18 mouse cellular contexts compared by ENCODE assay signal in the genomic region with DNA sequence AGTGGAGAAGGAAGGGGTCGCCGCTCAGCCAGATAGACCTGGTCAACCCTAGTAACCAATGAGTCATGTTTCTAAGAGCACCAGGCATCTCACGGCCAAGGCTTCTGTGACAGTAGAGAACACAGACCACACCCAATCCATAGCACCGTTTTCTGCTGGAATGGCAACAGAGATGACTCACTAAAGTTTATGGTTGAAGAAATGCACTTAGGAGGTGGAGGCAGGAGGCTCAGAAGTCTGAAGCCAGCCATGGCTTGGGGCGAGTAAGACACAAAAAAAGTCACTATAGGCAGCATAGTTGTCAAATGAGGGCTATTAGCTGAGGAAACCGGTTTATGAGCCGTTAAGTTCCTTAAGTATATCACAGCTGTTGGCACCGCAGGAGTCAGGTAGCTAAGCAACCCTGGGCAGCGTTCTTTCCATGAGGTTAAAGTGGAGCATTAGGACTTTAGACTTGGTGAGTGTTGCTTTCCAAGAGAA. TPM values are rescaled to one million over a fixed set of nuclear protein-coding genes. Genes with fewer than 3 reads are reported as not detected.
DNase-seq lines count a peak whose midpoint lies in the region; ATAC-seq and TF ChIP-seq lines count a peak whose summit lies in the region.
"Had no signal": no experiment of that assay in that cellular context is flagged by ENCODE, and none has a peak within 500 bp of the region (broad histone marks: within the 10 kb centered on the region; RNA-seq: fewer than 3 reads in every experiment).

No protein-coding gene starts in this region.

- no peak overlapping the region for H3K27ac ChIP-seq in limb, embryonic 11.5 days (replicated peaks; ENCODE audit: low read depth, low read length)
- no peak overlapping the region for H3K27ac ChIP-seq in limb, embryonic 10.5 days
- H3K27ac ChIP-seq in kidney, embryonic 16.5 days (ENCODE audit: low read length): 0 out of 2 replicates have a peak overlapping the region, but pooled peaks have one; percentile 25
- peak overlapping the region; percentile 96 for H3K27ac ChIP-seq in small intestine, adult 2 months (ENCODE audit: insufficient read depth, low read depth, low read length)
- H3K27ac ChIP-seq: heart, adult 2 months; liver, embryonic 12.5 days; midbrain, embryonic 12.5 days; neural tube, embryonic 12.5 days had no signal

- H3K36me3 ChIP-seq in limb, embryonic 11.5 days (ENCODE audit: control insufficient read depth, insufficient read depth, low read length): peaks cover 7% of the 10 kb centered on the region
- peaks cover 25% of the 10 kb centered on the region for H3K36me3 ChIP-seq in limb, embryonic 10.5 days
- peaks cover 6% of the 10 kb centered on the region for H3K36me3 ChIP-seq in kidney, embryonic 16.5 days (ENCODE audit: insufficient read depth, low read length)
- H3K36me3 ChIP-seq in small intestine, adult 2 months (ENCODE audit: control insufficient read depth, insufficient read depth, low read length): peaks cover 14% of the 10 kb centered on the region

- no peak for TF ChIP-seq CTCF in brain, embryonic 14.5 days (IDR thresholded peaks at IDR 0.05; ENCODE audit: borderline replicate concordance, extremely low read depth, insufficient read depth, insufficient read length)
- TF ChIP-seq CTCF in small intestine, adult 2 months (IDR thresholded peaks at IDR 0.05; ENCODE audit: extremely low read depth, insufficient read length, insufficient replicate concordance, low read depth, low read length): no peak

- H3K9me3 ChIP-seq in limb, embryonic 11.5 days (ENCODE audit: control insufficient read depth, low read length): no peaks in the 10 kb centered on the region
- no peaks in the 10 kb centered on the region for H3K9me3 ChIP-seq in limb, embryonic 10.5 days (replicated peaks)
- no peaks in the 10 kb centered on the region for H3K9me3 ChIP-seq in kidney, embryonic 16.5 days (ENCODE audit: low read length)
- H3K9me3 ChIP-seq: liver, embryonic 12.5 days; midbrain, embryonic 12.5 days; neural tube, embryonic 12.5 days had no signal

- H3K4me2 ChIP-seq in limb, embryonic 11.5 days (ENCODE audit: low read depth, severe bottlenecking): no peak overlapping the region
- no peak overlapping the region for H3K4me2 ChIP-seq in kidney, embryonic 16.5 days (replicated peaks; ENCODE audit: low read depth, low read length)
- H3K4me2 ChIP-seq: liver, embryonic 12.5 days; midbrain, embryonic 12.5 days; neural tube, embryonic 12.5 days had no signal

- peaks cover 9% of the 10 kb centered on the region; the same call in 1 of the 2 replicates for H3K4me1 ChIP-seq in limb, embryonic 11.5 days (ENCODE audit: control insufficient read depth, insufficient read depth, low read length)
- peaks cover 34% of the 10 kb centered on the region for H3K4me1 ChIP-seq in limb, embryonic 10.5 days
- peaks cover 26% of the 10 kb centered on the region for H3K4me1 ChIP-seq in kidney, embryonic 16.5 days (ENCODE audit: insufficient read depth, low read length)
- H3K4me1 ChIP-seq in small intestine, adult 2 months (ENCODE audit: control insufficient read depth, insufficient read depth, insufficient read length, low read length): peaks cover 26% of the 10 kb centered on the region; the same call in 1 of the 2 replicates

- peaks cover 32% of the 10 kb centered on the region for H3K27me3 ChIP-seq in limb, embryonic 11.5 days (ENCODE audit: control insufficient read depth, insufficient read depth, low read length)
- peaks cover 75% of the 10 kb centered on the region for H3K27me3 ChIP-seq in limb, embryonic 10.5 days (ENCODE audit: low read depth, poor library complexity, severe bottlenecking)
- H3K27me3 ChIP-seq in kidney, embryonic 16.5 days (ENCODE audit: insufficient read depth, low read length): peaks cover 11% of the 10 kb centered on the region; the same call in 1 of the 2 replicates
- H3K27me3 ChIP-seq in small intestine, adult 2 months (ENCODE audit: control insufficient read depth, insufficient read depth, low read length): no peaks in the 10 kb centered on the region
- H3K27me3 ChIP-seq: CH12.LX had no signal

- no peak overlapping the region for H3K9ac ChIP-seq in limb, embryonic 11.5 days (ENCODE audit: low read length)
- H3K9ac ChIP-seq in kidney, embryonic 16.5 days (replicated peaks; ENCODE audit: low read length): no peak overlapping the region
- H3K9ac ChIP-seq: liver, embryonic 12.5 days; midbrain, embryonic 12.5 days; neural tube, embryonic 12.5 days had no signal

- ATAC-seq in limb, embryonic 11.5 days (ENCODE audit: insufficient number of reproducible peaks, low FRiP score, low TSS enrichment, low read depth): no peak
- peak; percentile 44; the same call in 1 of the 2 replicates for ATAC-seq in kidney, embryonic 16.5 days (ENCODE audit: low FRiP score, low TSS enrichment)
- ATAC-seq: inflammation-experienced regulatory T-cells, adult 6 months; liver, embryonic 12.5 days had no signal

- DNase-seq in limb, embryonic 11.5 days (ENCODE audit: low spot score): peak; percentile 53
- DNase-seq in limb, embryonic 10.5 days (ENCODE audit: low spot score): no peak
- DNase-seq in brain, embryonic 14.5 days (ENCODE audit: low read depth): peak; percentile 18
- no peak for DNase-seq in right cerebral cortex, postnatal 4 days
- no peak for DNase-seq in layer of hippocampus, adult 8-10 months (ENCODE audit: low spot score in 2 of 2)
- DNase-seq in T-cell, adult 2 months (ENCODE audit: low spot score): no peak
- DNase-seq: adrenal gland, postnatal 25 days; cerebellum, adult 11-12 months; heart, adult 2 months; heart, postnatal 14 days; lung, postnatal 14 days had no signal

- 23% methylated on average over 9 of the region's 9 CpGs for WGBS in limb, embryonic 11.5 days
- WGBS in limb, embryonic 10.5 days: 44% methylated on average over 9 of the region's 9 CpGs
- 18% methylated on average over 9 of the region's 9 CpGs for WGBS in kidney, embryonic 16.5 days
- 25% methylated on average over 9 of the region's 9 CpGs for WGBS in small intestine, adult 2 months

- TF ChIP-seq POLR2A in brain, embryonic 14.5 days (IDR thresholded peaks at IDR 0.05; ENCODE audit: borderline replicate concordance, extremely low read depth, insufficient read depth, insufficient read length, poor library complexity, severe bottlenecking): no peak
- TF ChIP-seq POLR2A in small intestine, adult 2 months (IDR thresholded peaks at IDR 0.05; ENCODE audit: low read depth, low read length): no peak

- H3K4me3 ChIP-seq in limb, embryonic 11.5 days (ENCODE audit: low read depth, low read length): no peak overlapping the region
- no peak overlapping the region for H3K4me3 ChIP-seq in limb, embryonic 10.5 days
- H3K4me3 ChIP-seq in kidney, embryonic 16.5 days (ENCODE audit: low read length): no peak overlapping the region
- H3K4me3 ChIP-seq in small intestine, adult 2 months (ENCODE audit: low read depth, low read length): no peak overlapping the region
- H3K4me3 ChIP-seq: heart, adult 2 months; liver, embryonic 12.5 days; midbrain, embryonic 12.5 days; neural tube, embryonic 12.5 days had no signal

RNA-seq across cellular contexts. Expression of gene Marveld3, which starts 16.8 kb away (rescaled TPM):
- 0.24 and 0.27 TPM in 2 replicates for polyA plus RNA-seq in limb, embryonic 11.5 days (2014; fragmentation: Nextera tagmentation; extraction: Ambion mirVana)
- polyA plus RNA-seq in limb, embryonic 10.5 days (2016; fragmentation: Nextera tagmentation; extraction: Ambion mirVana): 0.39 and 0.89 TPM in 2 replicates
- 0.77 and 0.79 TPM in 2 replicates for polyA plus RNA-seq in brain, embryonic 14.5 days (2012; rRNA removed)
- 3.9 and 4.0 TPM in 2 replicates for polyA plus RNA-seq in kidney, embryonic 16.5 days (2015; fragmentation: Nextera tagmentation; extraction: Ambion mirVana)
- 26.5 and 48.7 TPM in 2 replicates for polyA plus RNA-seq in small intestine, adult 2 months (2012; rRNA removed)
- under 1 TPM in 2 of 4 experiments, not detected in 2; 0.20 to 0.25 TPM for total RNA-seq in layer of hippocampus, adult 8-10 months (2022)
- total RNA-seq: adrenal gland, postnatal 25 days; CH12.LX had no signal
- polyA plus RNA-seq: inflammation-experienced regulatory T-cells, adult 6 months had no signal

RNA-seq across cellular contexts. Expression of gene Tat, which starts 45.0 kb away (rescaled TPM):
- polyA plus RNA-seq in limb, embryonic 11.5 days (2014; fragmentation: Nextera tagmentation; extraction: Ambion mirVana): not detected in 2 replicates
- not detected in 2 replicates for polyA plus RNA-seq in limb, embryonic 10.5 days (2016; fragmentation: Nextera tagmentation; extraction: Ambion mirVana)
- 0.05 and 0.08 TPM in 2 replicates for polyA plus RNA-seq in brain, embryonic 14.5 days (2012; rRNA removed)
- not detected in 2 replicates for polyA plus RNA-seq in kidney, embryonic 16.5 days (2015; fragmentation: Nextera tagmentation; extraction: Ambion mirVana)
- polyA plus RNA-seq in small intestine, adult 2 months (2012; rRNA removed): 0.13 TPM in 1 of 2 replicates, not detected in the other
- total RNA-seq in layer of hippocampus, adult 8-10 months (2022): not detected
- total RNA-seq: adrenal gland, postnatal 25 days; CH12.LX had no signal
- polyA plus RNA-seq: inflammation-experienced regulatory T-cells, adult 6 months; midbrain, embryonic 12.5 days; neural tube, embryonic 12.5 days had no signal

Comparison
In these comparisons a context has a peak if more than half of its experiments do, and no peak if none do; other contexts are left out.
1. DNase-seq: peak in limb, embryonic 11.5 days (single experiment) and brain, embryonic 14.5 days (single experiment); none in limb, embryonic 10.5 days (single experiment), right cerebral cortex, postnatal 4 days (single experiment), layer of hippocampus, adult 8-10 months (0 of 2) and T-cell, adult 2 months (single experiment).
2. H3K27ac ChIP-seq: peak in kidney, embryonic 16.5 days (single experiment) and small intestine, adult 2 months (single experiment); none in limb, embryonic 11.5 days (single experiment) and limb, embryonic 10.5 days (single experiment).